Mouse (Mus musculus): ENCODE data around the gene Fut8. TPM values are rescaled to one million over a fixed set of nuclear protein-coding genes. Genes with fewer than 3 reads are reported as not detected.
A peak's percentile ranks its signal among the peaks of the same experiment; 100 is the strongest.

Gene Fut8
- polyA plus RNA-seq, 1 experiment from 2014 or later: 29.5 TPM

- no peak overlapping the region for H3K27ac ChIP-seq
- H3K79me2 ChIP-seq (ENCODE audit: inconsistent target): no peaks in the 10 kb centered on the region
- H3K4me3 ChIP-seq (ENCODE audit: inconsistent target): no peak overlapping the region
- no peaks in the 10 kb centered on the region for H3K36me3 ChIP-seq (ENCODE audit: inconsistent target)
- 52% methylated on average over 5 of the region's 5 CpGs for WGBS (ENCODE audit: missing documents)
Observed at GRCm38 (mm10) chr12:77208576-77209180, 29.2 kb upstream of the Fut8 start.

- no peaks in the 10 kb centered on the region for H3K36me3 ChIP-seq (ENCODE audit: inconsistent target)
- H3K79me2 ChIP-seq (ENCODE audit: inconsistent target): no peaks in the 10 kb centered on the region
- H3K4me3 ChIP-seq (ENCODE audit: inconsistent target): no peak overlapping the region
- 50% methylated on average over 7 of the region's 7 CpGs for WGBS (ENCODE audit: missing documents)
- no peak overlapping the region for H3K27ac ChIP-seq
Observed at GRCm38 (mm10) chr12:77211695-77212208, 26.2 kb upstream of the Fut8 start.

- Histone ChIP-seq H3K36me3 (ENCODE audit: inconsistent target) (no peaks in the 10 kb centered on the region), H3K4me3 (ENCODE audit: inconsistent target) (no peak overlapping the region), H3K79me2 (ENCODE audit: inconsistent target) (no peaks in the 10 kb centered on the region), H3K27ac (no peak overlapping the region)
- WGBS (ENCODE audit: missing documents): 92% methylated on average over 6 of the region's 6 CpGs
Observed at GRCm38 (mm10) chr12:77213896-77214564, 23.9 kb upstream of the Fut8 start.

GRCm38 (mm10) chr12:77214565-77214909, 23.4 kb upstream of the Fut8 start:
- H3K27ac ChIP-seq: no peak overlapping the region
- 94% methylated on average over 3 of the region's 3 CpGs for WGBS (ENCODE audit: missing documents)

DNA sequence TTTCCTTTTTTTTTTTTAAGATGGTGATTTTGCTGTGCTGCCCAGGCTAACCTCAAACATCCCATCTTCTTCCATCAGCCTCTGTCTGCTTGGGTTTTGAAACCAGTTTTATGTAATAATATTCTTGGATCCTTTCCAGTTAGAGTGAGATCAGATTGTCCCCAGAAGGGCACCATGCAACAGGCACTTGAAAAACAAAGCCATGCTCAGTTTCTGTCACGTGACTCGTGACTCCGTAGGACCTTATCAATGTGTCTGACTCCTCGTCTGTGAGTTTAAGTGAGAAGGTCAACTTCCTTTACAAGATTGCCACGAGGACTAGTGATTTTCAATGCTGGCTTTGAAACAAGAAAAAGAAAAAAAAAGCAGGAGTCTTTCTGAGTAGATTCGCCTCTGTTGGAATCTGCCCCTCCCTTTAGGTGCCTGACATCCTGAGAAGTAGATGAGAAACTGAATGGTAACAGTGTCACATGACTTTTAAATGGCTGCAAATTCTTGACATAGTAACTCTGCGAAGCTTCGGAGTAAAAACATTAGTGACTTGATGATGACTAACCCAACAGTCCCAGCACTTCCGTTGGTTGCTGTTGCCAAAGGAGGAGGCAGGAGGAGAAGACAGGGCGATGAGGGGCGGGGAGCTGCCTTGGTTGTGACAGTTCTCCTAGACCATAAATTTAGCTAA, 21.3 kb upstream of the Fut8 start:
- no peak overlapping the region for H3K27ac ChIP-seq
- H3K36me3 ChIP-seq (ENCODE audit: inconsistent target): no peaks in the 10 kb centered on the region
- no peak overlapping the region for H3K4me3 ChIP-seq (ENCODE audit: inconsistent target)
- 25% methylated on average over 11 of the region's 11 CpGs for WGBS (ENCODE audit: missing documents)
- H3K79me2 ChIP-seq (ENCODE audit: inconsistent target): no peaks in the 10 kb centered on the region

More at GRCm38 (mm10) chr12:77214565-77214909, 23.4 kb upstream of the Fut8 start:
- H3K79me2 ChIP-seq (ENCODE audit: inconsistent target): no peaks in the 10 kb centered on the region
- H3K36me3 ChIP-seq (ENCODE audit: inconsistent target): no peaks in the 10 kb centered on the region
- H3K4me3 ChIP-seq (ENCODE audit: inconsistent target): no peak overlapping the region

GRCm38 (mm10) chr12:77220616-77221015, 17.3 kb upstream of the Fut8 start:
- Histone ChIP-seq H3K4me3 (ENCODE audit: inconsistent target) (no peak overlapping the region), H3K27ac (no peak overlapping the region), H3K79me2 (ENCODE audit: inconsistent target) (no peaks in the 10 kb centered on the region), H3K36me3 (ENCODE audit: inconsistent target) (no peaks in the 10 kb centered on the region)
- 94% methylated on average over 5 of the region's 5 CpGs for WGBS (ENCODE audit: missing documents)

- H3K79me2 ChIP-seq (ENCODE audit: inconsistent target): no peaks in the 10 kb centered on the region
- H3K36me3 ChIP-seq (ENCODE audit: inconsistent target): no peaks in the 10 kb centered on the region
- H3K27ac ChIP-seq: no peak overlapping the region
- WGBS (ENCODE audit: missing documents): 32% methylated on average over 5 of the region's 6 CpGs
- no peak overlapping the region for H3K4me3 ChIP-seq (ENCODE audit: inconsistent target)
Observed at GRCm38 (mm10) chr12:77222272-77222874, 15.6 kb upstream of the Fut8 start.

GRCm38 (mm10) chr12:77223595-77223994, 14.3 kb upstream of the Fut8 start:
- Histone ChIP-seq H3K4me3 (ENCODE audit: inconsistent target) (no peak overlapping the region), H3K36me3 (ENCODE audit: inconsistent target) (no peaks in the 10 kb centered on the region), H3K79me2 (ENCODE audit: inconsistent target) (no peaks in the 10 kb centered on the region), H3K27ac (no peak overlapping the region)
- 87% methylated on average over 3 of the region's 3 CpGs for WGBS (ENCODE audit: missing documents)

- H3K27ac ChIP-seq: no peak overlapping the region
Observed at GRCm38 (mm10) chr12:77224121-77224520, 13.8 kb upstream of the Fut8 start.

DNA sequence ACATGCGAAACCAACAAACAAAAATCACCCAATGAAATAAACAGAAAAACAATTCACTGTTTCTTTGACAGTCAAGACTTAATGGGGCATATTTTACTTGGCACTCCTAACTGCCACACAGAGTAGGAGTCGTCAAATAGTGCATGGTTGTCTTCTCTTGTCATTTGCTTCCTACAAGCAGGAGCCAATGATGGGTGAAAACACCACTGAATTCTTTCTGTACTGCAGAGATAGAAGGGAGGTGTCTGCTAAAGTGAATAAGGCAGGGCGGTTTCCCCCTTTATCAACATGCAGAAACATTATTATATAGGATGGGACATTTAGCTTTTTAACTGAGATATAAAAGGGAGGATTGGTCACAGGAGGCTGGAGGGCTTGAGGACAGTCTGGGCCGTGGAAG, 13.0 kb upstream of the Fut8 start:
- Histone ChIP-seq H3K27ac (no peak overlapping the region), H3K36me3 (ENCODE audit: inconsistent target) (no peaks in the 10 kb centered on the region), H3K79me2 (ENCODE audit: inconsistent target) (no peaks in the 10 kb centered on the region), H3K4me3 (ENCODE audit: inconsistent target) (no peak overlapping the region)
- WGBS (ENCODE audit: missing documents): 87% methylated on average over 4 of the region's 4 CpGs

More at GRCm38 (mm10) chr12:77224121-77224520, 13.8 kb upstream of the Fut8 start:
- Histone ChIP-seq H3K79me2 (ENCODE audit: inconsistent target) (no peaks in the 10 kb centered on the region), H3K36me3 (ENCODE audit: inconsistent target) (no peaks in the 10 kb centered on the region), H3K4me3 (ENCODE audit: inconsistent target) (no peak overlapping the region)
- 98% methylated on average over 4 of the region's 4 CpGs for WGBS (ENCODE audit: missing documents)

DNA sequence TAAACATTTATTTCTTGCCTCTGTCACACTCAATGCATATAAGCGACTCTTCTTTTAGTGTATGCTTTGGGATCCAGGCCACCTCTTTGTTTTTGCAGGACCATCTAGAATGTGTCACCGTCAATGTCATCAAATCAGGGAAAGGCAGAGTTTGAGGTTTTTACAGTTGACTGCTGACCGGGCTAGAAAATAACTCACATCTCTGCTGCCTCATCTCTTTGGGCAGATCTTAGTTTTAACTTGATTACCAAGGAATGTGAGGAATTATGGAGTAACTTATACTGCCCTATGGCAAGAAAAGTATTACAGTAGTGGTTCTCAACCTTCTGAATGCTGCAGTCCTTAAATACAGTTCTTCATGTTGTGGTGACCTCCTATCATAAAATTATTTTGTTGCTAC, 12.2 kb upstream of the Fut8 start:
- H3K4me3 ChIP-seq (ENCODE audit: inconsistent target): no peak overlapping the region
- no peak overlapping the region for H3K27ac ChIP-seq
- no peaks in the 10 kb centered on the region for H3K36me3 ChIP-seq (ENCODE audit: inconsistent target)
- H3K79me2 ChIP-seq (ENCODE audit: inconsistent target): no peaks in the 10 kb centered on the region
- 52% methylated on average over 3 of the region's 3 CpGs for WGBS (ENCODE audit: missing documents)

- H3K36me3 ChIP-seq (ENCODE audit: inconsistent target): no peaks in the 10 kb centered on the region
- WGBS (ENCODE audit: missing documents): 92% methylated on average over 4 of the region's 4 CpGs
- H3K27ac ChIP-seq: no peak overlapping the region
- no peak overlapping the region for H3K4me3 ChIP-seq (ENCODE audit: inconsistent target)
- H3K79me2 ChIP-seq (ENCODE audit: inconsistent target): no peaks in the 10 kb centered on the region; the same call in 1 of the 2 replicates
Observed at GRCm38 (mm10) chr12:77235958-77236357, 2.0 kb upstream of the Fut8 start.

DNA sequence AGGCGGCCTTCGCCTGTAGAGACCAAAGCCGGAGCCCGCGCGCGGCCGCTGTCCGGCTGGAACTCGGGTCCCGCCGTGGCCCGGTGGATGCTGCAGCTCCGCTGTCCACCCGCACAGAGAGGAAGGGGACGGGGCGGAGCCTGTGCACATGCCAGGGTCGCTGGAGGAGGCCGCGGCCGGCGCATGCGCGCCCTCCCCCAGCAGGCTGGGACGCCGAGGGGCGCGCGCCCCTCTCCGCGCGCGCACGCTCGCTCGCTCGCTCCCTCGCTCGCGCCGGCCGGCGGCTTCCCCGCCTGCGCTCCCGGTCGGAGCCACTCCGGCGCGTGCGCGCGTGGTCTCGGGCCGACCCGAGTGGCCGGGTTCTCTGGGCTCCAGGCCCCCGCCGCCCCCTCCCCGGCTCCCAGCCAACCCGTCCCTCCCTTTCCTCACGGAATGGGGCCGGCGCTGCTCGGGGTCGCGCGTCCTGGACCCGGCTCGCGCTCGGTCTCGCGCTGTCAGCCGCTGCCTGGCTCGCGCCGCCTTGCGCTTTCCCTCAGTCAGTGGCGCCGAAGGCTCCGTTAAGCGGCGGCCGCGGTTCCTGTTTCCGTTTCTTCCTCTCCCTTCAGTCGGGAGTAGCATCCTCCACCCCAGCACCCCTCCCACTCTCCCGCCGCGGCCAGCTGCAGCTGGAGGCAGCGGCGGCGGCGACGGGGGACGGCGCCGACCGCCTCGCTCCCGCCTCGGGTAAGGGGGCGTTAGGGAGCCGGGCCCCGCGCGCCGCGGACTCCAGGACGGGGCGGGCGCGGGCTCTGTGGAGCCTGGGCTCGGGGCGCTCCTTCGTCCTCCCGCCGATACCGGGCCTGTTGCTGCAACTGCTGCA, 835 bp downstream of the Fut8 start:
- H3K79me2 ChIP-seq (ENCODE audit: inconsistent target): peaks cover 27% of the 10 kb centered on the region; the same call in 1 of the 2 replicates
- H3K27ac ChIP-seq: no peak overlapping the region
- WGBS (ENCODE audit: missing documents): 1% methylated on average over 102 of the region's 120 CpGs
- peak overlapping the region; percentile 56 for H3K4me3 ChIP-seq (ENCODE audit: inconsistent target)
- H3K36me3 ChIP-seq (ENCODE audit: inconsistent target): no peaks in the 10 kb centered on the region
